Mouse (Mus musculus): ENCODE results near the gene 4921517D22Rik.

DNA sequence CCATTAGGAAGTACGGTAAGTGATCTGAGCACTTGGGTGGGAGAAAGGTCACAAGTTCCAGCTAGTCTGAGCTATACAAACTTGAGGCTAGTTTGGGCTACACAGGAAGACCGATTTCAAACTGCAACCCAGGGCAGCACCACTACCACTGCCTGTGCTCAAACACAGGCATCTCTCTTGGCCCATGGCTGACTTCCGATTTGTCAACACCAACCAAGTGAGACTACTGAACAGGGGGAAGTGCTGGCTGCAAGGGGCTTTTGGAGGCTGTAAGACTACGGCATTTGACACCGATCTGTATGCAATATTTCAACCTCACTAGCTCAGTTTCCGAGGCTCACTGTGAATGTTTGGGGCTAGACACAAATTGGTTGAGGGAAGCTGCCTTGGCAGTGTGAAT lies 46.4 kb downstream of the 4921517D22Rik start:
- TF ChIP-seq POLR2A (IDR thresholded peaks at IDR 0.05; ENCODE audit: insufficient read length, low read depth) (no peak), TCF12 (IDR thresholded peaks at IDR 0.05; ENCODE audit: insufficient read depth, poor library complexity, severe bottlenecking) (no peak), SRF (IDR thresholded peaks at IDR 0.05; ENCODE audit: control insufficient read depth, insufficient read length, low read depth) (no peak)

Data from myocyte (in vitro differentiated cells).